Mouse (Mus musculus) spleen, adult 2 months (tissue): ENCODE data around the gene Ccdc9. TPM values are rescaled to one million over a fixed set of nuclear protein-coding genes. Genes with fewer than 3 reads are reported as not detected.

Experiments
- DNase-seq, 2 experiments: peaks; one replicate each; pipeline versions ENCODE4 v3.0.0 to v3.0.0-alpha.2; 2012 to 2021; ENCODE audit warnings: low spot score in 2 of 2, low read depth in 1 of 2
- H3K27ac ChIP-seq: fragments of 200-500 bp; 2 replicates; pipeline ENCODE4 v1.5.1; 2012; ENCODE audit warnings: low read length, inconsistent platforms; ENCODE audit not compliant: insufficient read depth
- H3K27me3 ChIP-seq: fragments of 200-500 bp; 2 replicates; pipeline ENCODE4 v1.6.1; 2012; ENCODE audit warnings: mild to moderate bottlenecking, moderate library complexity, low read length, inconsistent platforms; ENCODE audit not compliant: control insufficient read depth, insufficient read depth
- H3K36me3 ChIP-seq: fragments of 200-500 bp; 2 replicates; pipeline ENCODE4 v1.6.1; 2012; ENCODE audit warnings: mild to moderate bottlenecking, low read length, inconsistent platforms; ENCODE audit not compliant: control insufficient read depth, insufficient read depth
- H3K4me1 ChIP-seq: fragments of 200-500 bp; 2 replicates; pipeline ENCODE4 v1.6.1; 2011; ENCODE audit warnings: inconsistent platforms; ENCODE audit not compliant: control insufficient read depth, insufficient read depth, insufficient read length
- H3K4me3 ChIP-seq: fragments of 200-500 bp; 2 replicates; pipeline ENCODE4 v1.5.1; 2011; ENCODE audit warnings: mild to moderate bottlenecking, inconsistent platforms; ENCODE audit not compliant: insufficient read depth, insufficient read length; ENCODE audit errors: extremely low read depth
- CTCF ChIP-seq: fragments of 200-500 bp; IDR thresholded peaks from 2 replicates; pipeline ENCODE4 v1.5.1; 2011; ENCODE audit warnings: mild to moderate bottlenecking, inconsistent platforms; ENCODE audit not compliant: insufficient read depth, insufficient read length, insufficient replicate concordance; ENCODE audit errors: extremely low read depth
- POLR2A ChIP-seq: fragments of 200-500 bp; IDR thresholded peaks from 2 replicates; pipeline ENCODE4 v1.6.1; 2011; ENCODE audit warnings: low read depth, low read length, inconsistent platforms
- WGBS: fragments of 180-500 bp; shearing (Covaris S2); methylation state at CpG from one replicate; pipeline ENCODE4 v1.1.7; 2018; 5-methylcytosine and 5-hydroxymethylcytosine counted together
- polyA plus RNA-seq: library from polyadenylated mRNA; depleted of rRNA; stranded (reverse); fragments of >200 nt; gene quantifications from 2 replicates; pipeline ENCODE4 v1.2.3, GENCODE M21; 2012

Ccdc9 gene
- polyA plus RNA-seq, 1 experiment: 32.4 TPM

DNA sequence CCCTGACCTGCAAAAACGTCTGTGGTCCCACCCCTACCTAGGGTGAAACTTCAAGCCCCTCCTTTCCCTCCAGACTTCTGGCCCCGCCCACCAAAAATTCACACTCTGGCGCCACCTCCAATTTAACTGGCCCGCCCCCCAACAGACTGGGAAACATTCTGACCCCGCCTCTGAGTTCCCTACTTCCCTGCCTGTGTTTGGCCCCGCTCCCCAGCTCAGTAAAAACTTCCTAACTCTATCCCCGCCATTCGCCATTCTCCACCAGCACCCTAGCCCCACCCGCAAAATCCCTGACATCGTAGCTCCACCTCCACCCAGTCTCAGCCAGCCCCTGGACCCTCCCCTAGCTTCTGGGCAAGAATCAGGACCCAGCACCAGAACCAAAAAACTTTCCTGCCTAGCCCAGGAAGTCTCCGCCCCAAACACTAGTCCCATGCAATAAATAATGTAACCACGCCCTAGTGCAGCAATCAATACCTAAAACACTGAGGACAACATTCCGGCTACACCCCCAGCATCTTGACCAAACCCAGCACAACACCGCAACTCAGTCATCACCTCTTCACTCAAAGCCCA, 1.1 kb downstream of the Ccdc9 start:
- peaks cover 27% of the 10 kb centered on the region for H3K36me3 ChIP-seq
- peaks cover 7% of the 10 kb centered on the region; the same call in 1 of the 2 replicates for H3K4me1 ChIP-seq
- H3K27me3 ChIP-seq: no peaks in the 10 kb centered on the region
- H3K4me3 ChIP-seq: peak overlapping the region; percentile 33; the same call in 1 of the 2 replicates
- WGBS: 2% methylated on average over 14 of the region's 14 CpGs
- TF ChIP-seq POLR2A (no peak), CTCF (no peak)
- DNase-seq: peak in 1 of 2 experiments; percentile 54
- peak overlapping the region; percentile 60 for H3K27ac ChIP-seq

DNA sequence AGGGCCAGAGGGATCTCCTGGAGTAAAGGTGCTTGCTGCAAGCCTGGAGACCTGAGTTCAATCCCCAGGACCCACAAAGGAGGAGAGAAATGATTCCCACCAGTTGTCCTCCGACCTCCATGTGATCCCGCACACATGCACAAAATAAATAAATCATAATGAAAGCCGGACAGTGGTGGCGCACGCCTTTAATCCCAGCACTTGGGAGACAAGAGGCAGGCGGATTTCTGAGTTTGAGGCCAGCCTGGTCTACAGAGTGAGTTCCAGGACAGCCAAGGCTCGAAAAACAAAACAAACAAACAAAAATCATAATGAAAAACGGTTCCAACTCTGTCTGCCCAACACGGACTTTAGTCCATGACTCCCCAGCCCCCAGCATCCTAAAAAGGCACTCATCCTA, 1.7 kb downstream of the Ccdc9 start:
- Histone ChIP-seq H3K36me3 (peaks cover 30% of the 10 kb centered on the region), H3K27me3 (no peaks in the 10 kb centered on the region), H3K4me3 (no peak overlapping the region), H3K4me1 (peaks cover 7% of the 10 kb centered on the region; the same call in 1 of the 2 replicates), H3K27ac (no peak overlapping the region)
- no peak for DNase-seq
- TF ChIP-seq POLR2A: no peak
- no peak for TF ChIP-seq CTCF
- 82% methylated on average over 9 of the region's 9 CpGs for WGBS

- 96% methylated on average over 8 of the region's 8 CpGs for whole genome bisulfite sequencing
- no peak for DNase-seq
- H3K4me3 ChIP-seq: no peak overlapping the region
- no peaks in the 10 kb centered on the region for H3K27me3 ChIP-seq
- peaks cover 31% of the 10 kb centered on the region for H3K36me3 ChIP-seq
- TF ChIP-seq POLR2A: no peak
- TF ChIP-seq CTCF: no peak
- peaks cover 7% of the 10 kb centered on the region; the same call in 1 of the 2 replicates for H3K4me1 ChIP-seq
- H3K27ac ChIP-seq: no peak overlapping the region
These were observed 2.6 kb downstream of the Ccdc9 start for GRCm38 (mm10) chr7:16284001-16284400.

- Histone ChIP-seq H3K4me3 (no peak overlapping the region), H3K27me3 (no peaks in the 10 kb centered on the region), H3K36me3 (peaks cover 40% of the 10 kb centered on the region), H3K4me1 (peaks cover 7% of the 10 kb centered on the region; the same call in 1 of the 2 replicates), H3K27ac (no peak overlapping the region)
- DNase-seq: no peak
- WGBS: 97% methylated on average over 13 of the region's 13 CpGs
- TF ChIP-seq CTCF (no peak), POLR2A (no peak)
These were observed 4.3 kb downstream of the Ccdc9 start for GRCm38 (mm10) chr7:16282334-16282733.

- Histone ChIP-seq H3K36me3 (peaks cover 49% of the 10 kb centered on the region), H3K27ac (no peak overlapping the region), H3K27me3 (no peaks in the 10 kb centered on the region), H3K4me1 (peaks cover 7% of the 10 kb centered on the region; the same call in 1 of the 2 replicates), H3K4me3 (no peak overlapping the region)
- no peak for DNase-seq
- 81% methylated on average over 11 of the region's 11 CpGs for WGBS
- TF ChIP-seq CTCF (no peak), POLR2A (no peak)
These were observed 5.9 kb downstream of the Ccdc9 start for GRCm38 (mm10) chr7:16280721-16281120.

- Histone ChIP-seq H3K27ac (no peak overlapping the region), H3K36me3 (peaks cover 24% of the 10 kb centered on the region), H3K27me3 (no peaks in the 10 kb centered on the region), H3K4me1 (peaks cover 12% of the 10 kb centered on the region), H3K4me3 (no peak overlapping the region)
- 63% methylated on average over 10 of the region's 10 CpGs for WGBS
- TF ChIP-seq CTCF (no peak), POLR2A (no peak)
- DNase-seq: no peak
These were observed 11.4 kb downstream of the Ccdc9 start for GRCm38 (mm10) chr7:16274922-16275890.

GRCm38 (mm10) chr7:16273766-16274140, 12.8 kb downstream of the Ccdc9 start:
- H3K4me3 ChIP-seq: peak overlapping the region; percentile 84
- peak overlapping the region; percentile 75 for H3K27ac ChIP-seq
- WGBS: under 1% methylated on average over 18 of the region's 18 CpGs
- no peaks in the 10 kb centered on the region for H3K27me3 ChIP-seq
- peak; percentile 33; the same call in 1 of the 2 replicates for TF ChIP-seq POLR2A
- TF ChIP-seq CTCF: no peak
- peak; percentile 64 to 71 for DNase-seq
- peaks cover 12% of the 10 kb centered on the region for H3K4me1 ChIP-seq
- peaks cover 22% of the 10 kb centered on the region for H3K36me3 ChIP-seq
